Mouse (Mus musculus) erythroblast, embryonic 14.5 days (primary cell): Measurements from ENCODE around the gene Agps. TPM values are rescaled to one million over a fixed set of nuclear protein-coding genes. Genes with fewer than 3 reads are reported as not detected.
"Not testable (repeated sequence)": the region's sequence is repeated elsewhere in the genome, so short reads cannot be mapped to it uniquely, and the experiment has no call there.

ENCODE experiments used
- H3K27me3 ChIP-seq: 2 replicates; pipeline ENCODE4 v1.6.1; 2012; ENCODE audit warnings: inconsistent platforms; ENCODE audit not compliant: control insufficient read depth
- H3K36me3 ChIP-seq: 2 replicates; pipeline ENCODE4 v1.6.1; 2012; ENCODE audit warnings: mild to moderate bottlenecking, inconsistent platforms; ENCODE audit not compliant: control insufficient read depth
- H3K4me1 ChIP-seq: 2 replicates; pipeline ENCODE4 v1.6.1; 2012; ENCODE audit warnings: inconsistent platforms; ENCODE audit not compliant: control insufficient read depth
- H3K4me3 ChIP-seq: replicated peaks from 2 replicates; pipeline ENCODE3; 2012; ENCODE audit warnings: moderate library complexity, mild to moderate bottlenecking, inconsistent platforms
- H3K9me3 ChIP-seq: 2 replicates; pipeline ENCODE4 v1.6.1; 2012; ENCODE audit warnings: low read length, inconsistent platforms, mixed read lengths; ENCODE audit not compliant: control insufficient read depth
- GATA1 ChIP-seq: IDR thresholded peaks from 2 replicates; pipeline ENCODE4 v1.6.1; 2012; ENCODE audit warnings: low read length, inconsistent platforms, mixed read lengths
- TAL1 ChIP-seq: IDR thresholded peaks from 3 replicates; pipeline ENCODE4 v1.6.1; 2012; ENCODE audit warnings: low read length, inconsistent platforms, mixed read lengths
- polyA plus RNA-seq: library from polyadenylated mRNA; stranded (reverse); fragments of >175 nt; gene quantifications from 2 replicates; pipeline ENCODE4 v1.2.3, GENCODE M21; 2012

The Agps gene
- polyA plus RNA-seq, 1 experiment: 0.17 TPM

DNA sequence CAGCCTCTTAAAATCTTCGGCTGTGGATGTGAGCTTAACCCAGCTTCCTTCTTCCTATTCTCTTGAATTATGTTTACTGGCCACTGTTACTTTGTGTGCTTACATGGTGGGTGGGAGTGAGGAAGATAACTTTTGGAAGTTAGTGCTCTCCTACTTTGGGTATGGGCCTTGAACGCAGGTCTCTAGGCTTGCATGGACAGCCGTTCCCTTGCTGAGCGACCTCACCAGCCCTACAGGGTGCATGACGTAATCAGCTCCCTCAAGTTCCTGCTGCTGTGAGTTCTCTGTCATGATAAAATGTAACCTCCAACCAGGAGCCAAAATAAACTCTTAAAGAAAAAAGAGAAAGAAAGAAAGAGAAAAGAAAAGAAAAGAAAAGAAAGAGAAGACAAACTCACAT lies 132.1 kb downstream of the Agps start:
- H3K4me3 ChIP-seq: no peak overlapping the region
- H3K36me3 ChIP-seq: no peaks in the 10 kb centered on the region
- no peak for TF ChIP-seq GATA1
- no peak for TF ChIP-seq TAL1
- peaks cover 6% of the 10 kb centered on the region for H3K4me1 ChIP-seq
- H3K9me3 ChIP-seq: no peaks in the 10 kb centered on the region
- H3K27me3 ChIP-seq: no peaks in the 10 kb centered on the region; the same call in 1 of the 2 replicates

DNA sequence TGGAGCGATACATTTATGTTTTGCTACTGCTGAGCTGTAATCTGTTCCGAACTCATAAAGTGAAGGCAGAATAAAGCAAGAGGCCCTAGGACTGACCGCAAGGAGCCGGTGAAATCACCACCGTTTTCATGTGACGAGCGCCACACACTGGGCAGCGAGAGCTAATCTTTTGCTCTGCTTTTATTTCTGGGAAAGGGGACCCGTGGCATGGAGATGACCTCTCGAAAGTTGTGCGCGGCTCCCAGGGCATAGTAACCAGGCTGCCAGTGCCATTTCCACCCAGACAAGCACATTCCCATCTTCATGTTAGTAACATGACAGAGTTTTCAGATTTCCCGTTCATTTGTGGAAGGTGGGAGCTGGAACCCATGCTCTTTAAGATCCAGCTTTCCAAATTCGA lies 132.5 kb downstream of the Agps start:
- no peak overlapping the region for H3K4me3 ChIP-seq
- TF ChIP-seq GATA1 (no peak), TAL1 (no peak)
- H3K36me3 ChIP-seq: no peaks in the 10 kb centered on the region
- H3K4me1 ChIP-seq: peaks cover 6% of the 10 kb centered on the region
- H3K27me3 ChIP-seq: no peaks in the 10 kb centered on the region; the same call in 1 of the 2 replicates
- H3K9me3 ChIP-seq: no peaks in the 10 kb centered on the region

DNA sequence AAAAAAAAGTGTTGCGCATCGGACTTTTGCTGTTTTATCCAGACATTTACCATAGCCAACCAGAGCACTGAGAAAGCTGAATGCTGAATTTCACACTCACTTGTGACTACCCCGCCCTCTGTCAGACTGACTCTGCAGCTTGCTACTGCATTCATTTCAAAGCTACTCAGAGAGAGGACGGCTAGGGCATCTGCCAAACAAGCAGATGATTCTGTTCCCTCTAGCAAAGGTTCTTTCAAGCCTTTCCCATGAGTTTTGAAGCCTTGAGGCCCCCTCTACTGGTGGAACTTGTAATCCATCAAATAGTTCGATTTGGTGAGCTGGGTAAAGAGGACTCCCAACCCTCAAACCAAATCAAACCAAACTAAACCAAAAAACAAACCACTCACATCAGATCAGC lies 133.0 kb downstream of the Agps start:
- no peak overlapping the region for H3K4me3 ChIP-seq
- no peaks in the 10 kb centered on the region for H3K9me3 ChIP-seq
- H3K36me3 ChIP-seq: no peaks in the 10 kb centered on the region
- H3K4me1 ChIP-seq: peaks cover 6% of the 10 kb centered on the region
- H3K27me3 ChIP-seq: no peaks in the 10 kb centered on the region; the same call in 1 of the 2 replicates
- TF ChIP-seq TAL1: no peak
- no peak for TF ChIP-seq GATA1

DNA sequence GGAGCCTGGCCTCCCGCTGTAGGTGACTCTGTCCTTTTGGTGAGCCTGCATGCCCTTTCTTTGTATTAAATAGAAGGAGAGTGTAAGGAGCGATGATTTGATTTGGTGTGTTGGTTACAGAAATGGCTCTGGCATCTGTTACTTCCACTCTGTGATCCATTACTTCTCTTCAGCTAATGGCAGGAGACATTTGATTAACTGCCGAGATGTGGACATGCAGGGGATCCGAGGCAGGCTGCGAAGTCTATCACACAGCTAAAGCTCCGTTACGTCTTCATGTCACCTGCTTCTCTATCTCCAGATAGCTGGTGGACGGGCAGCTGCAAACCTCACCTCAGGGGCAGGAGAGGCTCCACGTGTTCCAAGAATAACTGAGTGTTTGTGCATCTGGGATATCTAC lies 142.2 kb downstream of the Agps start:
- Histone ChIP-seq H3K4me3 (no peak overlapping the region), H3K36me3 (no peaks in the 10 kb centered on the region), H3K9me3 (no peaks in the 10 kb centered on the region), H3K4me1 (no peaks in the 10 kb centered on the region), H3K27me3 (peaks cover 2% of the 10 kb centered on the region; the same call in 1 of the 2 replicates)
- TF ChIP-seq TAL1 (no peak), GATA1 (no peak)

DNA sequence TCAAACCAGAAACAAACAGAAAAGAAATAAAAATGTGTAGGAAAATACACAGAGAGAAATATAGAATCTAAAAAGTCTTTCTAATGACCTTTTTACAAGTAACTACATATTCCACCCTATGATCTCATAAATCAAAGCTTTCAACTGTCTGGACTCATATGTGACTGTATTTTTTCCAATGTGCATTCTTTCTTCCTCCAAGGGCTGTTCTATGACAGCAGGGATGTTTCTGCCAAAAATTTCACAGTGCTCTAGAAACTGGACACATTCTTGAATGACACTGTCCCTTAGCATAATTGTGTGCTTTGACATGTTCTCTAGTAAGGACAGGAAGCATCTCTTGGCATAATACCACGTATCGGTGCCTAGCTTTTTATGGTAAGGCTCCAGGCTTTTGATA lies 144.1 kb downstream of the Agps start:
- not testable (repeated sequence) for H3K36me3 ChIP-seq, H3K4me3 ChIP-seq, H3K4me1 ChIP-seq, H3K9me3 ChIP-seq, H3K27me3 ChIP-seq

DNA sequence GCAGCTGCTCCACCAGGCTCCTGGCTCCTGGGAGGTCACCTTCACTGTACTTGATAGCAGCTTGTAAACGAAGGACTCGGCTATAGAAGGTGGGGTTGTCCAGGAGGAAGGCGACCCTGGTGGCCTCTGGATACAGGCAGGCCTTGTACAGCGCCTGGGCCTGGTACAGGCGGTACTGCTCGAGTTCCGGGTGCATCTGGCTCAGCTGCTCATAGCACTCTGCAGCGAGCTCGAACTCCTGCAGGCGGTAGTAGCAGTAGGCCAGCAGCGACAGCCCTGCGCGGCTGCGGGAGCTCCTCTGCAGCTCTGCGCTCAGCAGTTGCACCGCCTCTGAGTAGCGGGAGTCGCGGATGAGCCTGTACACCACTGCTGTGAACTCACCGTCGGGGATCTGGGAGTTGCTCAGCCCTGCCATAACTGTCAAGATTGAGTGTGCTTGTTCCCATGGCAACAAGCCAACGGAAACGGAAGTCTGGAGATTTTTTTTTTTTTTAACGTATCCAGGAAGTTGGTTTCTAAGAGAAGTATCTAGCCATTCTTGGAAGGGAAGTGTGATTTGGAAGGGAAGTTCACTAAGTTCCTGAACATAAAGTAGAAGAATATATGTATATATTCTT lies 145.9 kb downstream of the Agps start, which contains the start of gene Ttc30a2:
TSS of gene Ttc30a2 (minus strand) at position 419 of the 617 bp plus-strand sequence.
- not testable (repeated sequence) for H3K4me3 ChIP-seq, H3K9me3 ChIP-seq, H3K4me1 ChIP-seq, H3K36me3 ChIP-seq, H3K27me3 ChIP-seq

Other genes with a start within 250 kb of the Agps start
- 16.1 and 18.8 TPM in 2 replicates for gene Hnrnpa3, start 172.9 kb upstream of the Agps start, polyA plus RNA-seq
- gene Nfe2l2, start 127.5 kb upstream of the Agps start, polyA plus RNA-seq: 1.6 and 1.7 TPM in 2 replicates
- gene Ttc30b, start 106.4 kb downstream of the Agps start, polyA plus RNA-seq: 0.06 TPM in 1 of 2 replicates, not detected in the other
- gene Ttc30a2, start 146.0 kb downstream of the Agps start, polyA plus RNA-seq: not detected in 2 replicates
- gene Ttc30a1, start 149.8 kb downstream of the Agps start, polyA plus RNA-seq: 0.01 TPM in 1 of 2 replicates, not detected in the other